Mouse (Mus musculus) MEL (cell line): ENCODE results near the gene Cpa3. TPM values are rescaled to one million over a fixed set of nuclear protein-coding genes. Genes with fewer than 3 reads are reported as not detected.

Experiments used
- DNase-seq: peaks from one replicate; pipeline ENCODE4 v3.0.0; 2011; ENCODE audit warnings: low read depth, low spot score
- H3K27ac ChIP-seq: 2 replicates; pipeline ENCODE4 v1.5.1; 2012; ENCODE audit warnings: low read depth, mild to moderate bottlenecking, control low read depth, low read length, moderate library complexity; ENCODE audit not compliant: control insufficient read depth
- H3K27me3 ChIP-seq, 2 experiments: fragments of 150-350 bp in 1 of 2; sonication (generic) in 1 of 2; 2 replicates each; pipeline ENCODE4 v1.6.1; 2012; ENCODE audit warnings: low read length in 2 of 2, mild to moderate bottlenecking in 2 of 2, improper control_type of control experiment in 1 of 2, moderate library complexity in 1 of 2; ENCODE audit not compliant: insufficient read depth in 2 of 2, control insufficient read depth in 1 of 2
- H3K36me3 ChIP-seq, 2 experiments: 2 replicates each; pipeline ENCODE4 v1.6.1; 2012 to 2014; ENCODE audit warnings: low read length in 2 of 2, improper control_type of control experiment in 1 of 2, inconsistent platforms in 1 of 2, mild to moderate bottlenecking in 1 of 2; ENCODE audit not compliant: insufficient read depth in 2 of 2, control insufficient read depth in 1 of 2
- H3K4me1 ChIP-seq, 2 experiments: fragments of 150-350 bp in 1 of 2; sonication (generic) in 1 of 2; 2 replicates each; pipeline ENCODE4 v1.6.1; 2012; ENCODE audit warnings: low read length in 2 of 2, improper control_type of control experiment in 1 of 2, mild to moderate bottlenecking in 1 of 2; ENCODE audit not compliant: insufficient read depth in 2 of 2, control insufficient read depth in 1 of 2
- H3K4me3 ChIP-seq, 2 experiments: fragments of 150-350 bp in 1 of 2; sonication (generic) in 1 of 2; 2 replicates each; pipeline ENCODE4 v1.5.1; 2012; ENCODE audit warnings: low read depth in 2 of 2, low read length in 2 of 2, mild to moderate bottlenecking in 2 of 2, moderate library complexity in 2 of 2, control low read depth in 1 of 2, improper control_type of control experiment in 1 of 2; ENCODE audit not compliant: control insufficient read depth in 1 of 2, insufficient read depth in 1 of 2
- H3K79me2 ChIP-seq: 2 replicates; pipeline ENCODE4 v1.6.1; 2012; ENCODE audit warnings: mild to moderate bottlenecking, low read length, moderate library complexity; ENCODE audit not compliant: control insufficient read depth, poor library complexity, insufficient read depth
- H3K9ac ChIP-seq: 2 replicates; pipeline ENCODE4 v1.6.1; 2012; ENCODE audit warnings: low read depth, mild to moderate bottlenecking, control low read depth, low read length, moderate library complexity; ENCODE audit not compliant: control insufficient read depth, poor library complexity, severe bottlenecking
- H3K9me3 ChIP-seq: fragments of 150-350 bp; sonication (generic); replicated peaks from 2 replicates; pipeline ENCODE4 v1.6.1; 2012; ENCODE audit warnings: mild to moderate bottlenecking, low read length, improper control_type of control experiment, moderate library complexity; ENCODE audit not compliant: insufficient read depth
- BHLHE40 ChIP-seq: IDR thresholded peaks from 2 replicates; pipeline ENCODE4 v1.6.1; 2012; ENCODE audit warnings: low read depth, mild to moderate bottlenecking, inconsistent platforms, low read length, improper control_type of control experiment, borderline replicate concordance
- CTCF ChIP-seq, 3 experiments: IDR thresholded peaks in 2 of 3; conservative IDR thresholded peaks in 1 of 3; 2 replicates each; pipeline ENCODE4 v1.5.1; 2011 to 2012; ENCODE audit warnings: low read length in 3 of 3, low read depth in 2 of 3, mild to moderate bottlenecking in 2 of 3, improper control_type of control experiment in 1 of 3, inconsistent platforms in 1 of 3, mixed read lengths in 1 of 3, moderate library complexity in 1 of 3; ENCODE audit not compliant: control insufficient read depth in 1 of 3, insufficient read depth in 1 of 3, poor library complexity in 1 of 3, severe bottlenecking in 1 of 3
- ELF1 ChIP-seq: IDR thresholded peaks from 2 replicates; pipeline ENCODE4 v1.6.1; 2014; ENCODE audit warnings: low read depth, mild to moderate bottlenecking, inconsistent platforms, low read length, improper control_type of control experiment, moderate library complexity
- EP300 ChIP-seq, 2 experiments: IDR thresholded peaks; 2 replicates each; pipeline ENCODE4 v1.6.1; 2011; ENCODE audit warnings: improper control_type of control experiment in 2 of 2, low read length in 2 of 2, low read depth in 1 of 2, mild to moderate bottlenecking in 1 of 2
- ETS1 ChIP-seq: IDR thresholded peaks from 2 replicates; pipeline ENCODE4 v1.6.1; 2012; ENCODE audit warnings: low read depth, mild to moderate bottlenecking, inconsistent platforms, low read length, improper control_type of control experiment, moderate library complexity
- GABPA ChIP-seq: IDR thresholded peaks from 2 replicates; pipeline ENCODE4 v1.6.1; 2012; ENCODE audit warnings: low read depth, mild to moderate bottlenecking, inconsistent platforms, low read length, improper control_type of control experiment, moderate library complexity
- MAFK ChIP-seq: IDR thresholded peaks from 2 replicates; pipeline ENCODE4 v1.6.1; 2011; ENCODE audit warnings: low read depth, mild to moderate bottlenecking, low read length, improper control_type of control experiment, borderline replicate concordance
- MEF2A ChIP-seq: IDR thresholded peaks from 2 replicates; pipeline ENCODE4 v1.6.1; 2014; ENCODE audit warnings: low read depth, mild to moderate bottlenecking, inconsistent platforms, low read length, improper control_type of control experiment; ENCODE audit not compliant: poor library complexity, insufficient replicate concordance, severe bottlenecking; ENCODE audit errors: extremely low read depth
- NELFE ChIP-seq: IDR thresholded peaks from 2 replicates; pipeline ENCODE4 v1.6.1; 2011; ENCODE audit warnings: low read depth, low read length, improper control_type of control experiment
- POLR2A ChIP-seq, 2 experiments: IDR thresholded peaks; 2 replicates each; pipeline ENCODE4 v1.6.1; 2011 to 2012; ENCODE audit warnings: low read length in 2 of 2, mild to moderate bottlenecking in 2 of 2, control low read depth in 1 of 2, improper control_type of control experiment in 1 of 2, low read depth in 1 of 2, moderate library complexity in 1 of 2; ENCODE audit not compliant: control insufficient read depth in 1 of 2, insufficient read depth in 1 of 2, poor library complexity in 1 of 2
- RAD21 ChIP-seq: IDR thresholded peaks from 2 replicates; pipeline ENCODE4 v1.6.1; 2011; ENCODE audit warnings: mild to moderate bottlenecking, low read depth, low read length, improper control_type of control experiment
- SIN3A ChIP-seq: IDR thresholded peaks from 2 replicates; pipeline ENCODE4 v1.6.1; 2012; ENCODE audit warnings: low read length, improper control_type of control experiment, inconsistent platforms
- SMC3 ChIP-seq: IDR thresholded peaks from 2 replicates; pipeline ENCODE4 v1.6.1; 2011; ENCODE audit warnings: low read depth, low read length, improper control_type of control experiment
- TAL1 ChIP-seq: IDR thresholded peaks from 2 replicates; pipeline ENCODE4 v1.6.1; 2012; ENCODE audit warnings: mild to moderate bottlenecking, inconsistent platforms, low read length, moderate library complexity, mixed read lengths
- ZC3H11A ChIP-seq: IDR thresholded peaks from 2 replicates; pipeline ENCODE4 v1.6.1; 2012; ENCODE audit warnings: low read depth, mild to moderate bottlenecking, inconsistent platforms, low read length, improper control_type of control experiment
- ZNF384 ChIP-seq: IDR thresholded peaks from 2 replicates; pipeline ENCODE4 v1.6.1; 2012; ENCODE audit warnings: low read depth, mild to moderate bottlenecking, inconsistent platforms, low read length, improper control_type of control experiment
- polyA plus RNA-seq, 2 experiments: library from polyadenylated mRNA; stranded (reverse) in 1 of 2; unstranded in 1 of 2; fragments of >175 nt in 1 of 2; fragments of >200 nt in 1 of 2; gene quantifications; 2 replicates each; pipeline versions ENCODE4 v1.2.1 to v1.2.4; 2012; ENCODE audit warnings: low replicate concordance in 2 of 2, low read depth in 1 of 2; ENCODE audit not compliant: insufficient read length in 2 of 2, insufficient read depth in 1 of 2, missing spikeins in 1 of 2
- total RNA-seq: library from RNA; depleted of rRNA; stranded (reverse); fragments of 300-350 nt; gene quantifications from 2 replicates; pipeline ENCODE4 v1.2.3, GENCODE M21; 2012

The Cpa3 gene
- total and polyA plus RNA-seq, 3 experiments: 0.24 to 3.7 TPM; not detected in 1

- Histone ChIP-seq H3K79me2 (no peaks in the 10 kb centered on the region), H3K4me3 (no peak overlapping the region), H3K9me3 (no peaks in the 10 kb centered on the region), H3K4me1 (no peaks in the 10 kb centered on the region), H3K36me3 (no peaks in the 10 kb centered on the region; a peak in 1 of 4 replicates), H3K27ac (no peak overlapping the region), H3K9ac (no peak overlapping the region), H3K27me3 (no peaks in the 10 kb centered on the region)
- TF ChIP-seq EP300 (IDR thresholded peaks at IDR 0.05; ENCODE audit: low read depth in 1 of 2, low read length in 2 of 2): no peak
- TF ChIP-seq GABPA: no peak
- no peak for TF ChIP-seq ELF1
- no peak for TF ChIP-seq TAL1
- TF ChIP-seq NELFE: no peak
- no peak for TF ChIP-seq MAFK
- no peak for TF ChIP-seq ETS1
- no peak for DNase-seq
Measured at GRCm38 (mm10) chr3:20222136-20222535, 19.8 kb downstream of the Cpa3 start.

GRCm38 (mm10) chr3:20198869-20199268, 43.1 kb downstream of the Cpa3 start:
- no peak overlapping the region for H3K4me3 ChIP-seq
- H3K9ac ChIP-seq: no peak overlapping the region
- peak; percentile 75 for DNase-seq
- no peaks in the 10 kb centered on the region; a peak in 1 of 4 replicates for H3K27me3 ChIP-seq
- no peaks in the 10 kb centered on the region for H3K79me2 ChIP-seq
- peaks cover 0 to 5% of the 10 kb centered on the region in 2 experiments; a peak in 2 of 4 replicates for H3K36me3 ChIP-seq
- no peak overlapping the region for H3K27ac ChIP-seq
- TF ChIP-seq MEF2A (no peak), ZNF384 (peak; percentile 52; the same call in 1 of the 2 replicates), ELF1 (no peak), SIN3A (peak; percentile 42; the same call in 1 of the 2 replicates), POLR2A (IDR thresholded peaks at IDR 0.05; ENCODE audit: control insufficient read depth in 1 of 2, insufficient read depth in 1 of 2, low read depth in 1 of 2, low read length in 2 of 2, poor library complexity in 1 of 2) (no peak), CTCF (IDR thresholded peaks at IDR 0.05 in 2 of 3, conservative IDR thresholded peaks at IDR 0.05 in 1 of 3; ENCODE audit: control insufficient read depth in 1 of 3, insufficient read depth in 1 of 3, low read depth in 2 of 3, low read length in 3 of 3, poor library complexity in 1 of 3, severe bottlenecking in 1 of 3) (peak; percentile 61 to 86 (median 85)), ZC3H11A (peak; percentile 78), BHLHE40 (peak; percentile 36; the same call in 1 of the 2 replicates), RAD21 (peak; percentile 81), SMC3 (peak; percentile 85)
- no peaks in the 10 kb centered on the region for H3K9me3 ChIP-seq
- peaks cover 0 to 8% of the 10 kb centered on the region in 2 experiments; a peak in 2 of 4 replicates for H3K4me1 ChIP-seq
